Mouse (Mus musculus) forelimb bud, embryonic 11.5 days (tissue): ENCODE measurements around the gene Tmem116.

Experiments used
- DNase-seq: peaks from one replicate; pipeline ENCODE4 v3.0.0-alpha.2; 2012; ENCODE audit warnings: low read depth, low spot score

The Tmem116 gene

GRCm38 (mm10) chr5:121451644-121452025, at the start of gene Tmem116:
Gene Tmem116 (plus strand): TSS chr5:121451893.
- peak; percentile 33 for DNase-seq

- no peak for DNase-seq
Observed at GRCm38 (mm10) chr5:121407856-121408255, 43.8 kb upstream of the Tmem116 start.

- DNase-seq, result no peak
Observed at GRCm38 (mm10) chr5:121410975-121411374, 40.7 kb upstream of the Tmem116 start.

- no peak for DNase-seq
Observed at GRCm38 (mm10) chr5:121420721-121421120, 31.0 kb upstream of the Tmem116 start.

- DNase-seq, result no peak
Observed at GRCm38 (mm10) chr5:121422787-121423186, 28.9 kb upstream of the Tmem116 start.

- DNase-seq, result no peak
Observed at GRCm38 (mm10) chr5:121423297-121423696, 28.4 kb upstream of the Tmem116 start.

GRCm38 (mm10) chr5:121428954-121429353, 22.7 kb upstream of the Tmem116 start:
- no peak for DNase-seq

- no peak for DNase-seq
Observed at GRCm38 (mm10) chr5:121438131-121438530, 13.6 kb upstream of the Tmem116 start.

- no peak for DNase-seq
Observed at GRCm38 (mm10) chr5:121438756-121439155, 12.9 kb upstream of the Tmem116 start.

GRCm38 (mm10) chr5:121443548-121443947, 8.1 kb upstream of the Tmem116 start:
- peak; percentile 39 for DNase-seq

- no peak for DNase-seq
Observed at GRCm38 (mm10) chr5:121444870-121445269, 6.8 kb upstream of the Tmem116 start.

GRCm38 (mm10) chr5:121448450-121448849, 3.2 kb upstream of the Tmem116 start:
- DNase-seq, result no peak

- DNase-seq, result peak; percentile 44
Observed at GRCm38 (mm10) chr5:121449976-121450375, 1.7 kb upstream of the Tmem116 start.

- DNase-seq, result no peak
Observed at GRCm38 (mm10) chr5:121450476-121450875, 1.2 kb upstream of the Tmem116 start.

GRCm38 (mm10) chr5:121451203-121451602, 490 bp upstream of the Tmem116 start:
- DNase-seq, result no peak

GRCm38 (mm10) chr5:121452026-121452869, 555 bp downstream of the Tmem116 start, which contains the start of gene Erp29:
Gene Erp29 (minus strand): TSS chr5:121452506.
- DNase-seq, result peak; percentile 93

GRCm38 (mm10) chr5:121452906-121453305, 1.2 kb downstream of the Tmem116 start:
- DNase-seq, result peak; percentile 12

- no peak for DNase-seq
Observed at GRCm38 (mm10) chr5:121453743-121454502, 2.2 kb downstream of the Tmem116 start.

- DNase-seq, result no peak
Observed at GRCm38 (mm10) chr5:121454503-121454782, 2.8 kb downstream of the Tmem116 start.

- no peak for DNase-seq
Observed at GRCm38 (mm10) chr5:121455510-121456265, 4.0 kb downstream of the Tmem116 start.

GRCm38 (mm10) chr5:121461339-121462170, 9.9 kb downstream of the Tmem116 start:
- no peak for DNase-seq
